Mouse (Mus musculus): ENCODE data around the gene Arhgdia. TPM values are rescaled to one million over a fixed set of nuclear protein-coding genes. Genes with fewer than 3 reads are reported as not detected.

The Arhgdia gene
- polyA plus RNA-seq, 1 experiment from 2014 or later = 435 TPM

GRCm38 (mm10) chr11:120615606-120616203, 34.3 kb upstream of the Arhgdia start:
- no peak for ATAC-seq (replicated peaks; ENCODE audit: extremely low read depth, insufficient read depth, low FRiP score)
- 89% methylated on average over 11 of the region's 11 CpGs for WGBS
- H3K27me3 ChIP-seq (ENCODE audit: control insufficient read depth, insufficient read depth, low read length) = no peaks in the 10 kb centered on the region
- H3K4me1 ChIP-seq (ENCODE audit: control insufficient read depth, insufficient read depth, low read length) = peaks cover 7% of the 10 kb centered on the region
- H3K9ac ChIP-seq (ENCODE audit: low read length) = no peak overlapping the region
- H3K4me3 ChIP-seq (ENCODE audit: low read length) = no peak overlapping the region
- H3K36me3 ChIP-seq (ENCODE audit: control insufficient read depth, insufficient read depth) = peaks cover 17% of the 10 kb centered on the region
- no peaks in the 10 kb centered on the region for H3K9me3 ChIP-seq (replicated peaks; ENCODE audit: control insufficient read depth, low read length)
- no peak overlapping the region for H3K4me2 ChIP-seq (ENCODE audit: low read depth, low read length)
- H3K27ac ChIP-seq (ENCODE audit: low read length) = no peak overlapping the region

- Histone ChIP-seq H3K4me3 (ENCODE audit: low read length) (no peak overlapping the region), H3K9ac (ENCODE audit: low read length) (no peak overlapping the region), H3K36me3 (ENCODE audit: control insufficient read depth, insufficient read depth) (peaks cover 16% of the 10 kb centered on the region), H3K4me2 (ENCODE audit: low read depth, low read length) (no peak overlapping the region), H3K27me3 (ENCODE audit: control insufficient read depth, insufficient read depth, low read length) (no peaks in the 10 kb centered on the region), H3K9me3 (replicated peaks; ENCODE audit: control insufficient read depth, low read length) (no peaks in the 10 kb centered on the region), H3K27ac (ENCODE audit: low read length) (no peak overlapping the region), H3K4me1 (ENCODE audit: control insufficient read depth, insufficient read depth, low read length) (peaks cover 7% of the 10 kb centered on the region)
- 92% methylated on average over 6 of the region's 6 CpGs for WGBS
- no peak for ATAC-seq (replicated peaks; ENCODE audit: extremely low read depth, insufficient read depth, low FRiP score)
These were observed 33.7 kb upstream of the Arhgdia start for GRCm38 (mm10) chr11:120615167-120615566.

GRCm38 (mm10) chr11:120613976-120614375, 32.6 kb upstream of the Arhgdia start:
- H3K9me3 ChIP-seq (replicated peaks; ENCODE audit: control insufficient read depth, low read length) = no peaks in the 10 kb centered on the region
- H3K9ac ChIP-seq (ENCODE audit: low read length) = no peak overlapping the region
- ATAC-seq (replicated peaks; ENCODE audit: extremely low read depth, insufficient read depth, low FRiP score) = no peak
- 85% methylated on average over 8 of the region's 8 CpGs for WGBS
- peaks cover 14% of the 10 kb centered on the region; the same call in 1 of the 2 replicates for H3K36me3 ChIP-seq (ENCODE audit: control insufficient read depth, insufficient read depth)
- no peak overlapping the region for H3K4me3 ChIP-seq (ENCODE audit: low read length)
- no peak overlapping the region for H3K27ac ChIP-seq (ENCODE audit: low read length)
- no peak overlapping the region for H3K4me2 ChIP-seq (ENCODE audit: low read depth, low read length)
- peaks cover 13% of the 10 kb centered on the region for H3K4me1 ChIP-seq (ENCODE audit: control insufficient read depth, insufficient read depth, low read length)
- H3K27me3 ChIP-seq (ENCODE audit: control insufficient read depth, insufficient read depth, low read length) = no peaks in the 10 kb centered on the region

- 85% methylated on average over 10 of the region's 10 CpGs for WGBS
- Histone ChIP-seq H3K9ac (ENCODE audit: low read length) (no peak overlapping the region), H3K4me3 (ENCODE audit: low read length) (no peak overlapping the region), H3K36me3 (ENCODE audit: control insufficient read depth, insufficient read depth) (peaks cover 12% of the 10 kb centered on the region; the same call in 1 of the 2 replicates), H3K4me2 (ENCODE audit: low read depth, low read length) (no peak overlapping the region), H3K27ac (ENCODE audit: low read length) (no peak overlapping the region), H3K9me3 (replicated peaks; ENCODE audit: control insufficient read depth, low read length) (no peaks in the 10 kb centered on the region), H3K27me3 (ENCODE audit: control insufficient read depth, insufficient read depth, low read length) (no peaks in the 10 kb centered on the region), H3K4me1 (ENCODE audit: control insufficient read depth, insufficient read depth, low read length) (peaks cover 17% of the 10 kb centered on the region)
- ATAC-seq (replicated peaks; ENCODE audit: extremely low read depth, insufficient read depth, low FRiP score) = no peak
These were observed 32.1 kb upstream of the Arhgdia start for GRCm38 (mm10) chr11:120613481-120613972.

GRCm38 (mm10) chr11:120612763-120613162, 31.3 kb upstream of the Arhgdia start:
- Histone ChIP-seq H3K27me3 (ENCODE audit: control insufficient read depth, insufficient read depth, low read length) (no peaks in the 10 kb centered on the region), H3K27ac (ENCODE audit: low read length) (no peak overlapping the region), H3K9ac (ENCODE audit: low read length) (no peak overlapping the region), H3K4me3 (ENCODE audit: low read length) (no peak overlapping the region), H3K36me3 (ENCODE audit: control insufficient read depth, insufficient read depth) (peaks cover 9% of the 10 kb centered on the region; the same call in 1 of the 2 replicates), H3K9me3 (replicated peaks; ENCODE audit: control insufficient read depth, low read length) (no peaks in the 10 kb centered on the region), H3K4me1 (ENCODE audit: control insufficient read depth, insufficient read depth, low read length) (peaks cover 24% of the 10 kb centered on the region), H3K4me2 (ENCODE audit: low read depth, low read length) (no peak overlapping the region)
- WGBS = 30% methylated on average over 6 of the region's 6 CpGs
- ATAC-seq (replicated peaks; ENCODE audit: extremely low read depth, insufficient read depth, low FRiP score) = 0 out of 2 replicates have a peak, but pooled peaks have one; percentile 15

GRCm38 (mm10) chr11:120610477-120611046, 29.1 kb upstream of the Arhgdia start:
- Histone ChIP-seq H3K4me2 (ENCODE audit: low read depth, low read length) (no peak overlapping the region), H3K27ac (ENCODE audit: low read length) (no peak overlapping the region), H3K9ac (ENCODE audit: low read length) (no peak overlapping the region), H3K27me3 (ENCODE audit: control insufficient read depth, insufficient read depth, low read length) (no peaks in the 10 kb centered on the region), H3K9me3 (replicated peaks; ENCODE audit: control insufficient read depth, low read length) (no peaks in the 10 kb centered on the region), H3K36me3 (ENCODE audit: control insufficient read depth, insufficient read depth) (peaks cover 9% of the 10 kb centered on the region; the same call in 1 of the 2 replicates), H3K4me1 (ENCODE audit: control insufficient read depth, insufficient read depth, low read length) (peaks cover 23% of the 10 kb centered on the region), H3K4me3 (ENCODE audit: low read length) (no peak overlapping the region)
- no peak for ATAC-seq (replicated peaks; ENCODE audit: extremely low read depth, insufficient read depth, low FRiP score)
- WGBS = 76% methylated on average over 9 of the region's 9 CpGs

GRCm38 (mm10) chr11:120609250-120609649, 27.8 kb upstream of the Arhgdia start:
- 34% methylated on average over 8 of the region's 8 CpGs for WGBS
- Histone ChIP-seq H3K4me3 (ENCODE audit: low read length) (peak overlapping the region; percentile 45), H3K9me3 (replicated peaks; ENCODE audit: control insufficient read depth, low read length) (no peaks in the 10 kb centered on the region), H3K9ac (ENCODE audit: low read length) (peak overlapping the region; percentile 68), H3K27me3 (ENCODE audit: control insufficient read depth, insufficient read depth, low read length) (no peaks in the 10 kb centered on the region), H3K27ac (ENCODE audit: low read length) (peak overlapping the region; percentile 71), H3K4me2 (ENCODE audit: low read depth, low read length) (peak overlapping the region; percentile 67), H3K4me1 (ENCODE audit: control insufficient read depth, insufficient read depth, low read length) (peaks cover 23% of the 10 kb centered on the region), H3K36me3 (ENCODE audit: control insufficient read depth, insufficient read depth) (0 out of 2 replicates have a peak, but pooled peaks cover 8% of the 10 kb centered on the region)
- ATAC-seq (replicated peaks; ENCODE audit: extremely low read depth, insufficient read depth, low FRiP score) = peak; percentile 76

- no peaks in the 10 kb centered on the region for H3K9me3 ChIP-seq (replicated peaks; ENCODE audit: control insufficient read depth, low read length)
- H3K27me3 ChIP-seq (ENCODE audit: control insufficient read depth, insufficient read depth, low read length) = no peaks in the 10 kb centered on the region
- ATAC-seq (replicated peaks; ENCODE audit: extremely low read depth, insufficient read depth, low FRiP score) = no peak; the same call in 1 of the 2 replicates
- H3K4me3 ChIP-seq (ENCODE audit: low read length) = peak within 1 kb of the TSS; percentile 45
- H3K36me3 ChIP-seq (ENCODE audit: control insufficient read depth, insufficient read depth) = peaks cover 14% of the 10 kb centered on the region
- H3K27ac ChIP-seq (ENCODE audit: low read length) = peak within 1 kb of the TSS; percentile 71
- 7% methylated on average over 45 of the region's 45 CpGs for WGBS
- peaks cover 23% of the 10 kb centered on the region for H3K4me1 ChIP-seq (ENCODE audit: control insufficient read depth, insufficient read depth, low read length)
- H3K4me2 ChIP-seq (ENCODE audit: low read depth, low read length) = peak within 1 kb of the TSS; percentile 67
- H3K9ac ChIP-seq (ENCODE audit: low read length) = peak within 1 kb of the TSS; percentile 68
These were observed 27.0 kb upstream of the Arhgdia start, which contains the start of gene Npb for GRCm38 (mm10) chr11:120608241-120609034. Gene Npb (plus strand): TSS chr11:120608477.
